Mouse (Mus musculus): ENCODE results near the gene Mtor.

GRCm38 (mm10) chr4:148464869-148465268, 16.5 kb downstream of the Mtor start:
- TF ChIP-seq CTCF (IDR thresholded peaks at IDR 0.05; ENCODE audit: extremely low read depth, insufficient read depth, insufficient read length, insufficient replicate concordance) (no peak), POLR2A (IDR thresholded peaks at IDR 0.05; ENCODE audit: low read depth, low read length) (no peak)

Measured in spleen, adult 2 months (tissue).